Mouse (Mus musculus): ENCODE data around the gene Cdcp2. TPM values are rescaled to one million over a fixed set of nuclear protein-coding genes. Genes with fewer than 3 reads are reported as not detected.
A peak's percentile ranks its signal among the peaks of the same experiment; 100 is the strongest.

Cdcp2 gene
- total RNA-seq (2021): not detected

GRCm38 (mm10) chr4:107096841-107097373 is at the start of gene Cdcp2:
Cdcp2 (plus strand) TSS chr4:107096891.
- intact Hi-C loops (cut with DNase I): no loop called here
- DNase-seq (ENCODE audit: low spot score in 2 of 2): no peak

GRCm38 (mm10) chr4:107047806-107048205 is 48.9 kb upstream of the Cdcp2 start:
- intact Hi-C loops (cut with DNase I): no loop called here
- DNase-seq (ENCODE audit: low spot score in 2 of 2): no peak

- intact Hi-C loops (cut with DNase I): no loop called here
- peak in 1 of 2 experiments; percentile 42 for DNase-seq (ENCODE audit: low spot score in 2 of 2)
These were observed 48.0 kb upstream of the Cdcp2 start for GRCm38 (mm10) chr4:107048568-107049162.

GRCm38 (mm10) chr4:107051889-107052288 is 44.8 kb upstream of the Cdcp2 start:
- DNase-seq (ENCODE audit: low spot score in 2 of 2): no peak
- intact Hi-C loops (cut with DNase I): no loop called here

GRCm38 (mm10) chr4:107052962-107053553 is 43.6 kb upstream of the Cdcp2 start:
- intact Hi-C loops (cut with DNase I): no loop called here
- no peak for DNase-seq (ENCODE audit: low spot score in 2 of 2)

- DNase-seq (ENCODE audit: low spot score in 2 of 2): no peak
- intact Hi-C loops (cut with DNase I): no loop called here
These were observed 40.6 kb upstream of the Cdcp2 start for GRCm38 (mm10) chr4:107056088-107056487.

- DNase-seq (ENCODE audit: low spot score in 2 of 2): no peak
- intact Hi-C loops (cut with DNase I): no loop called here
These were observed 38.3 kb upstream of the Cdcp2 start for GRCm38 (mm10) chr4:107058346-107058745.

- no peak for DNase-seq (ENCODE audit: low spot score in 2 of 2)
- intact Hi-C loops (cut with DNase I): no loop called here
These were observed 37.9 kb upstream of the Cdcp2 start for GRCm38 (mm10) chr4:107058781-107059180.

- intact Hi-C loops (cut with DNase I): no loop called here
- DNase-seq (ENCODE audit: low spot score in 2 of 2): no peak
These were observed 35.1 kb upstream of the Cdcp2 start for GRCm38 (mm10) chr4:107061560-107061959.

GRCm38 (mm10) chr4:107063214-107063613 is 33.5 kb upstream of the Cdcp2 start:
- intact Hi-C loops (cut with DNase I): no loop called here
- no peak for DNase-seq (ENCODE audit: low spot score in 2 of 2)

GRCm38 (mm10) chr4:107064394-107065098 is 32.1 kb upstream of the Cdcp2 start:
- no peak for DNase-seq (ENCODE audit: low spot score in 2 of 2)
- intact Hi-C loops (cut with DNase I): loop anchor here (5.0 kb wide), 2 partner anchors 98 to 152 kb away; partner anchors contain the start of gene Ssbp3

- intact Hi-C loops (cut with DNase I): loop anchor here (5.0 kb wide), 2 partner anchors 96 to 154 kb away; partner anchors contain the start of gene Ssbp3
- DNase-seq (ENCODE audit: low spot score in 2 of 2): peak; percentile 95 to 96
These were observed 30.2 kb upstream of the Cdcp2 start, which contains the start of the genes Mrpl37 and Cyb5rl for GRCm38 (mm10) chr4:107066252-107067124. Mrpl37 (minus strand) TSS chr4:107066868. Cyb5rl (plus strand) TSS chr4:107066988.

- no peak for DNase-seq (ENCODE audit: low spot score in 2 of 2)
These were observed 29.4 kb upstream of the Cdcp2 start for GRCm38 (mm10) chr4:107067151-107067840.

GRCm38 (mm10) chr4:107072343-107072742 is 24.3 kb upstream of the Cdcp2 start:
- intact Hi-C loops (cut with DNase I): no loop called here
- no peak for DNase-seq (ENCODE audit: low spot score in 2 of 2)

More at GRCm38 (mm10) chr4:107067151-107067840, 29.4 kb upstream of the Cdcp2 start:
- intact Hi-C loops (cut with DNase I): loop anchor here (5.0 kb wide), 2 partner anchors 95 to 155 kb away; partner anchors contain the start of gene Ssbp3

GRCm38 (mm10) chr4:107075456-107075855 is 21.2 kb upstream of the Cdcp2 start:
- no peak for DNase-seq (ENCODE audit: low spot score in 2 of 2)
- intact Hi-C loops (cut with DNase I): no loop called here

GRCm38 (mm10) chr4:107078894-107079293 is 17.8 kb upstream of the Cdcp2 start:
- intact Hi-C loops (cut with DNase I): no loop called here
- no peak for DNase-seq (ENCODE audit: low spot score in 2 of 2)

- intact Hi-C loops (cut with DNase I): no loop called here
- DNase-seq (ENCODE audit: low spot score in 2 of 2): no peak
These were observed 17.0 kb upstream of the Cdcp2 start for GRCm38 (mm10) chr4:107079716-107080115.

GRCm38 (mm10) chr4:107082185-107082584 is 14.5 kb upstream of the Cdcp2 start:
- DNase-seq (ENCODE audit: low spot score in 2 of 2): no peak

GRCm38 (mm10) chr4:107083126-107083525 is 13.6 kb upstream of the Cdcp2 start:
- intact Hi-C loops (cut with DNase I): no loop called here
- DNase-seq (ENCODE audit: low spot score in 2 of 2): no peak

More at GRCm38 (mm10) chr4:107082185-107082584, 14.5 kb upstream of the Cdcp2 start:
- intact Hi-C loops (cut with DNase I): no loop called here

All from left cerebral cortex, postnatal 36 days (tissue).